Mouse (Mus musculus): ENCODE data around the gene Spats2l.

DNA sequence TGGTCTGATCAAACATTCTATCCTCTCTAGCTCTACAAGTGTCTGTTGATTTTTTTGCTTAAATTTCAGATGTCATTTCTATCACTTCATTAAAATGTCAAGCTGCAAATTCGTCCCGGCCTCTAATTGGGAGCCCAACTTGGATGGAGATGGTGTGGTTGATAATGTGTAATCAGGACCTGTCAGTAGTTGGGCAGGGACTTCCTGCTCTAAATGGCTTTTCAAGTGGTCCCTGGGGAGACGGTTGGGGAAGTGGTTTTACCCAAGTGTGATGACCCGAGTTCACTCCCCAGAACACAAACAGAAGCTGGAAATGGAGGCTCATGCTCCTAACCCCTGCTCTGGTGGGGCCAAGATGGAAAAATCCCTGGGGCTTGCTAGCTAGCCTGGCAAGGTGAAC, 36.3 kb downstream of the Spats2l start:
- TF ChIP-seq CTCF (IDR thresholded peaks at IDR 0.05; ENCODE audit: borderline replicate concordance, insufficient read depth, low read depth, low read length) (no peak), POLR2A (IDR thresholded peaks at IDR 0.05; ENCODE audit: borderline replicate concordance, insufficient read depth, low read length) (no peak)

All from cerebellum, adult 2 months (tissue).